Mouse (Mus musculus) T-helper 17 cell (primary cell): Measurements from ENCODE around the gene Rit1.
"Not testable (repeated sequence)": the region's sequence is repeated elsewhere in the genome, so short reads cannot be mapped to it uniquely, and the experiment has no call there.

ENCODE experiments used
- in situ Hi-C, 2 experiments: fragments of 300-600 bp; cut with MboI, MseI; formaldehyde crosslinking; loops; 1 replicate in 1 of 2; 2 replicates in 1 of 2; pipeline ENCODE4 v1.15.1; 2025; ENCODE audit warnings: high pct_unique_total_duplicates in 2 of 2

The Rit1 gene

DNA sequence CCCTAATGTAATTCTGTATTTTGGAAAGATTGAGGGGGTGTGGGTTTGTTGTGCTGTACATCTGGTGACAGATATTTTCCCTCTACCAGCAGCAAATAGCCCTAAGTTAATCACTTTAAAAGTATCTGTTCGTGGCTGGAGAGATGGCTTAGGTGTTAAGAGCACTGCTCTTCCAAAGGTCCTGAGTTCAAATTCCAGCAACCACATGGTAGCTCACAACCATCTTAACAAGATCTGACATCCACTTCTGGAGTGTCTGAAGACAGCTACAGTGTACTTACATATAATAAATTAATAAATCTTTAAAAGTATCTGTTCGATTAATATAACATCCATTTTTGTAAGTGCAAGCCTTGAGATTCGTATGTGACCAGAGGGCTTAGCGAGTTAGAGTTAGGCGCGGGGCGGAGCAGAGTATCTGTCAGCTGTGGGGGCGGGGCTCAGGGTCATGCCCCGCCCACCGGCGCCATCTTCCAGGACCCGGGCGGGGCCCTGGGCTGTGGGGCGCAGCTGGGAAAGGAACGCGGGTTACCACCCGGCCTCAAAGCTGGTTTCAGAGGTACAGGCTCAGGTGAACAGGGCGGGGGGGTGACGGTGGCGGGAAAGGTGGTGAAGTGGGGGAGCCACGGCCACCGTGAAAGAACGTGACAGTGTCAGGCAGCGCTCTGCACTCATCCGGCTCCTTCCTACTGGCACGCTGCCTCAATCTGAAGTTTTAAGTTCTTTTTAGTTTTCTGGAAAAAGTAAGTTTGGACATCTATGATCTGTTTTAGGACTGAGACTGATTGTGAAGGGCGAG lies at the start of gene Rit1:
Rit1 (plus strand) TSS at position 440 of the 799 bp plus-strand sequence.
- in situ Hi-C loops, result no loop called here

DNA sequence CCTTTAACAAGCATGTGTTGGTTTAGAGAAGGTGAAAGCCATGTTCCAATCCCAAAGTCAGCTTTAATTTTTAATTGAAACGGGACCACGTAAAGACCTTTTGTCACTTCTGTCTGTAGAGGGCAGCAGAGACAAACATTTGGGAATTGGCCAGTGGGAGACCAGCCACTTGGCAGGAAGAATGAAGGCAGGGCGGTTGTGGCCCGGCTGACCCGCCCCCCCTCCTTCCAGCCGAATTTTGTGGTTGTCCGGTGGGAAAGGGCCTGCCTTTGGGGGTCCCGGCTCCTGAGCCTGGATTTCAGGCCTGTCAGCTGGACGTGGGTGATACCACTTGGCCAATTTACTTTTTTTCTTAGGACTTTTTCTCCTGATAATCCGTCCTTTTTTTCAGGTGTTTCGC lies 39.2 kb upstream of the Rit1 start:
- in situ Hi-C loops, result loop anchor here in 1 of 2 experiments (5.0 to 25.0 kb wide), 2 partner anchors 70 to 1810 kb away; partner anchors contain the start of genes Ilf2 and Snapin

DNA sequence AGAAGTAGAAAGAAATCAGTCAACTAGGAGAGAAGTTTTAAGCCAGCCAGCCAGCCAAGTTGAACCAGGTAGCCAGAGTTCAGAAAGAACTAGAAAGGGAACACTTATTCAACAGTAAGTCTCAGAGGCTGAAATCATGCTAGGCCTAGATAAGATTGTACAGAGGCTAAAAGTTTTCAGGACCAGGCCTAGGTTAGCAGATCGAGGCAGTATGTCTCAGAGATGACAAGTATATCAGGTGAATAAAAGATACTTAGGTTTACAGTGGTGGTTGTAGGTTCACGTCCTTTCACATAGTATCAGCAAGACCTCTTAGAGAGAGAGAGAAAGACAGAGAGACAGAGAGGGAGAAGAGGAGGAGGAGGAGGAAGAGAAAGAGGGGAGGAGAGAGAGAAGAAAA lies 32.8 kb upstream of the Rit1 start:
- in situ Hi-C loops, result loop anchor here in 1 of 2 experiments (25.0 kb wide), 1 partner anchor 1803 kb away; the partner anchor contains the start of genes Ilf2 and Snapin

DNA sequence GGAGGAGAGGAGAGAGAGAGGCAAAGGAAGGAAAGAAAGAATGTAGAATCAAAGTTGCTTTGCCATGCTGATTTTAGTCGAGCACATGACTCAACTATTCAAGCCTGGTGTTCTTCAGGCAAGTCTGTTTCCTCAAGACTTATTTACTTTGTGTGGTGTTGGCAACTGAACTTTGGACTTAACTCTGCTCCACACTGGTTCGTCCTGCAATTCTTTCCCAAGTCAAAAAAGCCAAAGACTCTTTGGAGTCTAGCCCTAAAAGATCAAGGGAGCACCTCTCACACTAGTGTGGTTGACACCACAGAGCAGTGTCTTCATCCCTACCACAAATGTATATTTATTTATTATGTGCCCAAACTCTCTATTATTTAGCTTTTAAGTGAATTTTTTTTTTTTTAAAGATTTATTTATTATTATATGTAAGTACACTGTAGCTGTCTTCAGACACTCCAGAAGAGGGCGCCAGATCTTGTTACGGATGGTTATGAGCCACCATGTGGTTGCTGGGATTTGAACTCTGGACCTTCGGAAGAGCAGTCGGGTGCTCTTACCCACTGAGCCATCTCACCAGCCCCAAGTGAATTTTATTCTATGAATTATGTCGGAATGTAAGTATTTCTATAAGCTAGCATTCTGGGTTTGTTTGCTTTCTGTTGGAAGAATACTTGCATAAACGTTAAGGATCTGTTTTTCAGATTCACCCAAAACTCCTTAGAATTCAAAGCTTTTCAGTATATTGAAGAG lies 32.2 kb upstream of the Rit1 start:
- in situ Hi-C loops, result loop anchor here in 1 of 2 experiments (25.0 kb wide), 1 partner anchor 1803 kb away; the partner anchor contains the start of genes Ilf2 and Snapin

DNA sequence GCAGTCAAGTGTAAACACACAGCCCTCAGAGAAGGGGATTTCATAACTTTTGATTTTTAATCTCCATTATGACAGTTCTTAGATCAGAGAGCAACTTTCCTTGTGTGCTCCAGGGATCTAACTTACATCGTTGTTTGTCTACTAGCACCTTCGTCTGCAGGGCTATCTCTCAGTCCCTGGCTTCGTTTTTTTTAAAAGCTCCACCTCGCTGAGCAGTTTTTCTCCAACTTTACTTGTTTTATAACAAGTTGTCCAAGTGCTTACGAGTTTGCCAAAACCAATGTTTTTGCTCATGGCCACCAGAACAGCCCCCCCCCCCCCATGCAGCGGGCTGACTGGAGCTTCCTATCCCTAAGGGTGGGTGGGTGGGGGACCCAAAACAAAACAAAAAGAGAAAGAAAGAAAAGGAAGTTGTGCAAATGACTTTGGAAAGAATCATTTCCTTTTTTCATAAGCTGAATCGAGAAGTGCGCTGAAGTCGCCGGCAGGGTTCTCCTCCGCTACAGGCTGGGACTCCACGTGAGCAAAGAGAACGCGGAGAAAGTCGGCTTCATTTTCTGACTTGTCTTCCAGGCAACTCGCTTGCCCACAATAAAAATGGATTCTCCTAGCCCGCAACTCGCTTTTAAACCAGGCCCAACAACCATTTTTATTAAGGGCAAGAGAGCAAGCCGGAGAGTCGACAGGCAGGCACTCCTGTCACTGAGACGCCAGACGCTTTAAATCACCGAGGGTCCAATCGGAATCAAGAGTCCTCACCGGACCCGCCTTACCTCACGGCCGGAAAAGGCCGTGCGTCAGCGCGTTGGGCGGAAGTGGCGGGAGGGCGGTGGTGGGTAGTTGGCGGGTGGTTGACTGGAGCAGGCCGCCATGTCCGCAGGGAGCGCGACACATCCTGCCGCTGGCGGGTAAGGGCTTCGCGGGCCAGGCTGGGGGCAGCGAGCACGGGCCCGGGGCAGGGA lies 31.4 kb upstream of the Rit1 start, which contains the start of gene Khdc4:
Khdc4 (plus strand) TSS at position 824 of the 962 bp plus-strand sequence.
- in situ Hi-C loops, result loop anchor here in 1 of 2 experiments (25.0 kb wide), 1 partner anchor 1802 kb away; the partner anchor contains the start of genes Ilf2 and Snapin

- in situ Hi-C loops, result loop anchor here in 1 of 2 experiments (25.0 kb wide), 1 partner anchor 1801 kb away; the partner anchor contains the start of genes Ilf2 and Snapin
Observed at GRCm38 (mm10) chr3:88685958-88686451, 30.6 kb upstream of the Rit1 start.

- in situ Hi-C loops, result loop anchor here in 1 of 2 experiments (25.0 kb wide), 1 partner anchor 1800 kb away; the partner anchor contains the start of genes Ilf2 and Snapin
Observed at GRCm38 (mm10) chr3:88686734-88687611, 29.7 kb upstream of the Rit1 start.

DNA sequence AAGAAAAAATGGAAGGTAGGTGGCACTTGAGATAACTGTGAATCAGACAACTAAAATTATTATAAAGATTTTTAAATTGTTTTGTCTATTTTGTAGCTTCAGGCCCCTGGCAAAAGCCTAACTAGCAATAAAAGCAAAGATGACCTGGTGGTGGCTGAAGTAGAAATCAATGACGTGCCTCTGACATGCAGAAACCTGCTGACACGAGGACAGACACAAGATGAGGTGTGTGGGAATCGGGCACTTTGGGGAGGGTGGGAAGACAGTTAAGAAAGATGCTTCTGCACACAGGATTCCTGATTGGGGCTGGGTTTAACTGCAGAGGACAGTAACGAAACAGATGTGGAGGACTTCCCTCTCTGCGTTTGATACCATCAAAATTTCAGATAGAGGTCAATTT lies 27.6 kb upstream of the Rit1 start:
- in situ Hi-C loops, result loop anchor here in 1 of 2 experiments (25.0 kb wide), 1 partner anchor 1798 kb away; the partner anchor contains the start of genes Ilf2 and Snapin

DNA sequence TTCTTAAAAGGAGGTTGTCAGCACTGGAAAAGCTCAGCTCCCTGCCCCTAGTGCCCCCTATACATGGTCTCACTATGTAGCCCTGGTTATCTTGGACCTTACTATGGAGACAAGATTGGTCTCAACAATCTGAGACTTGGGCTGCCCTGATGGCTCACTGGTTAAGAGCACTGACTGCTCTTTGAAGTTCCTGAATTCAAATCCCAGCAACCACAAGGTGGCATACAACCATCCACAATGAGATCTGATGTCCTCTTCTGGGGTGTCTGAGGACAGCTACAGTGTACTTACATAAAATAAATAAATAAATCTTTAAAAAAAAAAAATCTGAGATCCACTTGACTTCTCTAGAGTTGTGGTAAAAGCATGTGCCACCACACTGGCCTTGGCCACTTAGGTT lies 21.1 kb upstream of the Rit1 start:
- in situ Hi-C loops, result loop anchor here (5.0 to 25.0 kb wide), 7 partner anchors 63 to 1792 kb away; partner anchors contain the start of genes Ilf2 (in 1 of the 2) and Snapin (in 1 of the 2)

DNA sequence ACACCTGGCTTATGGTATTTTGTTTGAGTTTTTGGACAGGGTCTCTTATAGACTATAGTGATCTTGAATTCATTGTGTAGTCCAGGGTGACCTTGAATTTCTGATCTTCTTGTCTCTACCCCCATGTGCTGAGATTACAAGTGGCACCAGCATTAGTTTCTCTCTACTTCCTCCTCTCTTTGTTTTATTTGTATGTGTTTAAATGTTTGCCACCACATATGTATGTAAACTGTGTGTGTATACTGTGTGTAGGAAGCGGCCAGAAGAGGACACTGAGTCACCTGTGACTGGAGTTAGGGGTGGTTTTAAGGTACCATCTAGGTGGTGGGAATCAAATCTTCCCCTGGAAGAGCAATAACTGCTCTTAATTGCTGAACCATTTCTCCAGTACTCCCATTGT lies 18.6 kb upstream of the Rit1 start:
- in situ Hi-C loops, result loop anchor here (5.0 to 25.0 kb wide), 7 partner anchors 66 to 1789 kb away; partner anchors contain the start of genes Ilf2 (in 1 of the 2) and Snapin (in 1 of the 2)

DNA sequence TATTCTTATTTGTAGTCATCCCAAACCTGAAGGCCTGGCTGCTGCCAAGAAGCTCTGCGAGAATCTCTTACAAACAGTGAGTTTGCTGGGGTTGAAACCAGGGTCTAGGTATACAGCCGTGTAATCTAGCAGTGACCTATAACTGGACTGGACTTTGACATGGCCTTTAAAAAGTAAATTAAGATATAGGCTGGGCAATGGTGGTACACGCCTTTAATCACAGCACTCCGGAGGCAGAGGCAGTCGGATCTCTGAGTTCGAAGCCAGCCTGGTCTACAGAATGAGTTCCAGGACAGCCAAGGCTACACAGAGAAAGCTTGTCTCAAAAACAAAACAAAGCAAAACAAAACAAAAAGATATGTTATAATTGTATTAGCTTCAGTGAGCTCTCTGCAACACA lies 17.8 kb upstream of the Rit1 start:
- in situ Hi-C loops, result loop anchor here (5.0 to 25.0 kb wide), 7 partner anchors 67 to 1788 kb away; partner anchors contain the start of genes Ilf2 (in 1 of the 2) and Snapin (in 1 of the 2)

- in situ Hi-C loops, result no loop called here
Observed at GRCm38 (mm10) chr3:88700247-88700646, 16.4 kb upstream of the Rit1 start.

DNA sequence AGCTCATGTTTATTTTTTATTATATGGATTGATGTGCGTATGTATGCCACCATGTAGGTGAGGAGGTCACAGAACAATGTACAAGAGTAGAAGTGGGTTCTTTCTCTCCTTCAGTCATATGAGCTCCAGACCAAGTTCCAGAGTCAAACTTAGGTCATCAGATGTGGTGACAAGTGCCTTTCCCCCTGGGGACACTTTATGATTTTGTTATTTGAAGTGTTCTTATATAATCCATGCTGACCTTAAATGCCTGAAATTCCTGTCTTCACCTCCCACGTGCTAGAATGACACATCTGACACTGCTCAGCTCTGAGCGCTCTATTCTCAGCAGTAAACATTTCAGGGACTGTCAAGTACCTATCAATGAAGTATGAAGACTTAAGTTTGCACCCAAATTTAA lies 15.4 kb upstream of the Rit1 start:
- in situ Hi-C loops, result no loop called here

DNA sequence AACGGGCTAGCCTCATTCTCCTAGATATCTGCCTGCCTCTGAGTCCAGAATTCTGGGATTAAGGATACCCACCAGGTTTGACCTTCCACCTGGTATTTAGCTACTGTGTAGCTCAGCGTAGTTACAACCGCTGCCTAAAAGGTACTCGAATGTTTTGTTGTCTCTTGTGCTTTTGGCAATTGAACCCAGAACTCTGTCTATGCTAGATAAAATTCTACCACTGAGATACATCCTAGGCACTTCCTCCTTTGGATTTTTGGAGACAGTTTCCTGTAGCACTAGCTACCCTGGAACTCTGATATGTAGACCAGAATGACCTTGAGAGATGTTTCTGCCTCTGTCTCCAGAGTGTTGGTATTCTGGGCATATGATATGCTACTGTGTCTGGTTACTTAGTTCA lies 2.9 kb upstream of the Rit1 start:
- in situ Hi-C loops, result no loop called here

DNA sequence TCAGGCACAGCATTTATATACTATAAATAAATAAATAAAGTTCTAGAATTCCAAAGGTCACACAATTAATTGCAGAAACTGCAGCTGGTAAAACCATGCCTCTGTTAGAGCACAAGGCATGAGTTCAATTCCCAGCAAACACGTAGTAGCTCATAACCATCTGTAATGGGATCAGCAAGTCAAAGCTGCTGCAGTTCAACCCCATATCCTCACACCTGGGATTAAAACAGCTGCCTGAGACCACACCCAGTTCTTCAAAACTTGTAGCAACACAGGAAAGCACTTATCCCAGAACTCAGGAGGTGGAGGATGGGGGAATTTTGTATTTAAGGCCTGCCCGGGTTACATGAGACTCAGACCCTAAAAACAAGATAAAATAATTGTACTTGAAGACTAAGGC lies 1.9 kb upstream of the Rit1 start:
- in situ Hi-C loops, result no loop called here

DNA sequence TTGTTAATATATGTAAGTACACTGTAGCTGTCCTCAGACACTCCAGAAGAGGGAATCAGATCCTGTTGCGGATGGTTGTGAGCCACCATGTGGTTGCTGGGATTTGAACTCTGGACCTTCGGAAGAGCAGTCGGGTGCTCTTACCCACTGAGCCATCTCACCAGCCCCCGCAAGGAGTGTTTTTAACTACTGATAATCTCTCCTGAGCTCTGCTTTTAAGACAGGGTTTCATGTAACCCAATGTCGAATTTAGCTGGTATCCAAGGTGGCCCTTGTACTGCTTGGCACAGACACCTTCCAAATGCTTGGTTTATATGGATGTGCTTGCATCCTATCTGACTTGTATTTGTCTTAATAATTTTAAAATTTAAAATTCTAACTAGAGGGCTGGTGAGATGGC lies 922 bp upstream of the Rit1 start:
- in situ Hi-C loops, result not testable (repeated sequence)

DNA sequence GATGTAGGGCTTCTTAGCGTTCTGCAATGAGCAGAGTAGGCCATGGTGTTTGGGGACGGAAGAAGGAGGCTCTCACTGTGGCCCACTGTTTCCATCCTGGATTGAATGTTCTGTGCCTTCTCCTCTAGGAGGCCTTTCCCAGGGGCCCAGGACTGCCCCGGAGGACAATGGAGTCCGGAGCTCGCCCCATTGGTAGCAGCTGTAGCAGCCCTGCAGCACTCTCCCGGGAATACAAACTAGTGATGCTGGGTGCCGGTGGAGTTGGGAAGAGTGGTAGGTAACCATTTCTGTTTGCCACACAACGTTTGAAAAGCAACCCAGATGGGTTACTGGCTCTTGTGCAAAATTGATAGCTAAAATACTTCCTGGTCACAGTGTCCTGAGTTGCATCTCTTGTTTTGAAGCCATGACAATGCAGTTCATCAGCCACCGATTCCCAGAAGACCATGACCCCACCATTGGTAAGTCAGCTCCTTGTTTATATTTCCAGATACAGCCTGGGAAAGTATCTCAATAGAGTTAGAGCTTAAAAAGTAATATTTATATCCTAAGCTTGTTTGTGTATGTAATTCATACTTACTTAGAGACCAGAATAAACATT lies 660 bp downstream of the Rit1 start:
- in situ Hi-C loops, result no loop called here

DNA sequence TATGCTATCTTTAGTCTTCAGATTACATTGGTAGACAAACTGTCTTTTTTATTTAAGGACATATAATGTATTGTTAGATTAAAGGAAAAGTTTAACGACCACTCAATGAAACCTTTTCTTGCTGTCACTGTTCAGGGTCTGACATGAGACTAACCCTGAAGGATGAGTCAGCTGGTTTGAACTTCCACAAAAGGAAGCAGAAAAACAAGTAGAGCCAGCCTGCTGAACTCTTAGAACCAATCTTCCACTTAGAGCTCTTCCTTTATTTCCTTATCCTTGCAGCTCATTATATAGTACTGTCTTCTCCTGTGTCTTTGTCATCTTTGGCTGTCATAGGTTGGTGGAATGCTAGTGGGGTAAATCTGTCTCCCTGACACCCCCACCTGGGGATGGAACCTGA lies 1.2 kb downstream of the Rit1 start:
- in situ Hi-C loops, result no loop called here

- in situ Hi-C loops, result no loop called here
Observed at GRCm38 (mm10) chr3:88719098-88719497, 2.5 kb downstream of the Rit1 start.
